Mouse (Mus musculus) 416B (cell line): ENCODE data around the gene Itpkb.
A peak's percentile ranks its signal among the peaks of the same experiment; 100 is the strongest.
"Not testable (repeated sequence)": the region's sequence is repeated elsewhere in the genome, so short reads cannot be mapped to it uniquely, and the experiment has no call there.

ENCODE experiments used
- DNase-seq: peaks from one replicate; pipeline ENCODE4 v3.0.0; 2011; ENCODE audit warnings: low read depth

Itpkb gene

GRCm38 (mm10) chr1:180368112-180368511 is 37.8 kb downstream of the Itpkb start:
- no peak for DNase-seq

DNA sequence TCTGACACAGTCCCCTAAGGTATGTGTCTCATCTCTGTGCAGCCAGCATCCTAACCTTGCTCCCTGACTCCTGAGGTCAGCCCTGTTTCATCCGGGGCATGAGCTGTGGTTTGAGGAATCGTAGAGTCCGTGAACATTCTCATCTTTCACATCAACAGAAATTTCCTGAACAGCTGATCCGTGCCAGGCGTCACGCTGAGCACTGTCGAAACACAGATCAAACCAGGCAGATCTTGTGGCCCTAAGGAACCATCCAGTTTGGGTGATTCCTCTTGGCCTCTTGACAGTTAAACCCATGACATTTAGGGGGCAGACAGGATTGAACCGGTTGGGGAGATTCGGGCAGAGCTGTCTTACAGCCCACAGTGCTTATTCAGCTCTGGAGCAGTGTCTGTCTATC is 38.4 kb downstream of the Itpkb start:
- DNase-seq = no peak

DNA sequence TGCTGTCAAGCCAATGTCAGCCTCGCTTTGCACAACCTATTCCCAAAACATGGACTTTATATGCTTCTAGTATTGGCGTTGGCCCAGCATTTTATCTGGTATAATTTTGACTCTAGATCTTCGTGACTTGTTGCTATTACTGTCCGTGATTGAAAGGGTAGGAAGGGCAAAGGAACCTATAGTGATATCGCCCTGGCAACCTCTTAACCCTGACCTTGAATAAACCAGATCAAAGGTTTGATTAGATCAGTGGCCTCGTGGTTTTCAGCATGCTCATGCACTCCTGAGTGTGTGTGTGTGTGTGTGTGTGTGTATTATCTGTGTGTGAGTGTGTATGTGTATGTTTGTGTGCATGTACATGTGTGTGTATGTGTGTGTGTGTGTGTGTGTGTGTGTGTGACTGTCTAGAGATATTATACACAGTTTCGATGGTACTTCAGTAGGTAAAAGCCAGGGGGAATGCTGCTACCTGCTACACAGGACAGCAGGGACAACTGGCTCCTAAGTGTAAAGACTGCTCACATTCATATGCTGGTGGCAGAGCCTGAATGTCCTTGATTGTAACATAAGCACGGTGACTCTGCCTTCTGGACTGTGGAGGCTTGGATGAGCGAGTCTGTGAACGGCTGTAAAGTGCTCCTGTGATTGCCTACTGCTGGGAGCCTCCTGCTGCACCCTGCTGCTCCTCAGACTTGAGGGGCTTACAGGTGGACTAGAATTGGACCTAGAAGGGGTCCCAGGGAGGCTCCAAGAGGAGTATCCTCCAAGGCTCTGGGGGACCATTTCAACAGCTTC is 40.8 kb downstream of the Itpkb start:
- no peak for DNase-seq

GRCm38 (mm10) chr1:180372258-180372657 is 42.0 kb downstream of the Itpkb start:
- DNase-seq = not testable (repeated sequence)

- no peak for DNase-seq
Observed at GRCm38 (mm10) chr1:180376598-180376997, 46.3 kb downstream of the Itpkb start.

DNA sequence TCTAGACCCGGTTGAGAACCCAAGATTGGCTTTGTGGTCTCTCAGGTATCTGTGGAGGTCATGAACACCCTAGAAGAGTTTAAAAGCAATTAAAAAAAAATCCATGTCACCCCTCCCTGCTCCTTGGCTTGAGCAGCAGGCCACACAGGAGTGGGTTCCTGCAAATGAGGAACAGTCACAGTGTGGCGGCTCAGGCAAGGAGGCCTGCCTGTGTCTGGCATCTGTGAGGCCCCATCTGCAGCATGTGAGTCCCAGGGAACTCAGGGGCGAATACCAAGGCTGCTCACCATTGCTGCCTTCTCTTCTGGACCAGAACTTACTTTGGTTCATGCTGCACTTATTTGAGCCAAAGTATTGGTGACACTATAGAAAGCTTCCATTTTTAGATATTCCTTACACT is 49.3 kb downstream of the Itpkb start:
- DNase-seq = no peak

DNA sequence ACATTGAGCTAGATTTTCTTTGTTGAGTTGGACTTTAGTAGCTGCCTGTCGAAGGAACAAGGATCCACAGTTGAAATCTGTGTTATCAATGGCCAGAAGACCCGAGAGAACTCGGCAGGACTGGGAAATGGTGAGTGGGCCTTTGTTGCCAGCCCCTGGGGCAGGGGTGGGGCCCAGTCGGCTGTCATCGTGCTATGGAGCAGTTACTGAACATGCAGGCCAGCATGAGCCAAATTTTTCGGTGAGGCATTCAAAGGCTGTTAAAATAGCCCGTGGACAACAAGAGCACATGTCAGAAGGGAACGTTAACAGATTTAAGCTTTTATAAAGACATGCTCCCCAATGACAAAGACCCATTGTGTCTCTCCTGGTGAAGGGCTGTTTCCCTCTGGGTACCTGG is 52.1 kb downstream of the Itpkb start:
- DNase-seq = no peak

- DNase-seq = no peak
Observed at GRCm38 (mm10) chr1:180383884-180384283, 53.6 kb downstream of the Itpkb start.

- DNase-seq = no peak
Observed at GRCm38 (mm10) chr1:180384486-180384885, 54.2 kb downstream of the Itpkb start.

- DNase-seq = no peak
Observed at GRCm38 (mm10) chr1:180385308-180385707, 55.0 kb downstream of the Itpkb start.

- peak; percentile 99 for DNase-seq
Observed at GRCm38 (mm10) chr1:180386951-180387749, 56.9 kb downstream of the Itpkb start.

DNA sequence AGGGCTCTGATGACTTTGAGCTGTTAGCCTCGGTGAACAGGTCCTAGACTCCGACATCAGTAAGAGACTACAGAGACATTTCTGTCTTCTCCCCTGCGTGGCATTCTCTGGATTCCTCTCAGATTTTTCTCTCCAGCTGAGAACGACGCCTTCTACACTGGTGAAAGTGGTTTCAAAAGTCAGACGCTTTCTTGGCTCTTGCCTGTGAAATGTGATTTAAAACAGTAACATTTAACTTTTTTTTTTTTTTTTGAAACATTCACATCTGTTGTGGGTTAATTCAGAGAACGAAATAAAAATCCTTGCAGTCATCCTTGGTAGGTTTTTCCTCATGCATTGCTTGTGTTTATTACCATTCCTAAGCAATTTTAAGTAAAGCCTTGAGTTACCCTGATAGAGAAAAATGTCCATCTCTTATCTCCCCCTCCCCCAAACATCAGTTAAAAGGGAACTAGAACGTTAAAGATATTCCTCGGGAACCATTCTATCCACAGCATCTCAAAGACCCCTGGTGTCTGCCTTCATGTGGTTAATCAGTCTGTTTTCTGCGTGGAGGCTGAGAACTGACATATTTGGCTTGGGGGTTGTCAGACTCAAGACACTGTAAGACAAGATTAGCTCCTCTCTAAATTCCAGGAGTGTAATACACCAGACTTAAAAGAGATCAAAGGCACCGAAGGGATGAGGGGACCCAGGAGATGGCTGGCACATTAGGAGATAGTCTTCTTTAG is 57.6 kb downstream of the Itpkb start:
- no peak for DNase-seq

- DNase-seq = no peak
Observed at GRCm38 (mm10) chr1:180388481-180388880, 58.2 kb downstream of the Itpkb start.

DNA sequence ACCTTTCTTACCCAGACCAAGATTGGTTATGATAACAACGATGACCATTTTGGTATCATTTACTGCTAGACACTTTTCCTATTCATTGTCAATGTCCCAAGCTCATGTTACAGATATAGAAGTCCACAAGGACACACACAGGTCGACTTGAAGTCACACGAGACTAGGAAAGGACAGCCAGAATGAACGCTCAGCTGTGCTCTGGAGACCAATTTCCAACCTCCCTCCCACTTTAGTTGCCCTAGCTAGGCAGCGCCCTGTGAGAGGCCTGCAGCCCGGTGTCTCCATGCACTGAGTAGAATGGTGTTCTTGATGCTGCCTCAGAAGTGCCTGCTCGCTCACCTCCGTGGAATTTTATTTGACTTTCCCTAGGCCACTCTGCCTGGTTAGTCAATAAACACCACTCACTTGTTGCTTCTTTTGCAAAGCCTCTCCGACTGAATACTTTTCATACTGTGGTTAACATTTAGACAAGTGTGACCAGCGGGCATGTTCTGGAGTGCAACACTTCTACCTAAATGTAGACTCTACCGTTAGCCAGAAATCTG is 59.0 kb downstream of the Itpkb start:
- not testable (repeated sequence) for DNase-seq

DNA sequence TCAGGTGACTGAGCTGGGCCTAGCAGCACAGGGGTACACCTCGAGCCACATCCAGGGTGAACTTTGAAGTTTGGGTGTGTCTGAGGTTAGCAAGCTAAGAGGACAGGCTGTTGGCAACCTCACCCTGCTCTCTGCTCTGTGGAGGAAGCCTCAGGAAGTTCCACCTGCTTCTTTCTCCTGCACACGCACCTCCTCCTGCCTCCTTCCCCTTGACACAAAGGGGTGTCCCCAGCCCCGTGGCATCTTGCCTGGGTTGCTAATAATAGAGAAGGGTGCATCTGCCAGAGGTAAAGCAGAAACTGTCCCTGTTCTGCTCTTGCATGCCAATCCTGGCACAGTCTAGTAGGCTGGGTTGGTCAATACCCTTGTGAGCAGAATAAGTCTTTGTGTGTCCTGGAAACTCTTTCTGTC is 60.0 kb downstream of the Itpkb start:
- no peak for DNase-seq

GRCm38 (mm10) chr1:180390746-180391574 is 60.7 kb downstream of the Itpkb start:
- DNase-seq = no peak

- DNase-seq = no peak
Observed at GRCm38 (mm10) chr1:180391575-180391945, 61.3 kb downstream of the Itpkb start.

- DNase-seq = no peak
Observed at GRCm38 (mm10) chr1:180392137-180392798, 62.0 kb downstream of the Itpkb start.

- peak; percentile 28 for DNase-seq
Observed at GRCm38 (mm10) chr1:180393017-180393797, 62.9 kb downstream of the Itpkb start.

- DNase-seq = no peak
Observed at GRCm38 (mm10) chr1:180393873-180394272, 63.6 kb downstream of the Itpkb start.
